Mouse (Mus musculus) stomach, embryonic 16.5 days (tissue): ENCODE data around the gene Lrrc7. TPM values are rescaled to one million over a fixed set of nuclear protein-coding genes. Genes with fewer than 3 reads are reported as not detected.

Experiments used
- ATAC-seq: fragments of 200-750 bp; cut with Nextera tagmentation; 2 replicates; pipeline ENCODE4 v1.8.0; 2017; ENCODE audit warnings: moderate number of reproducible peaks, moderate TSS enrichment; ENCODE audit not compliant: insufficient read depth, low FRiP score
- H3K27ac ChIP-seq: fragments of 300-500 bp; sonication (generic); 2 replicates; pipeline ENCODE4 v1.5.1; 2014; ENCODE audit warnings: low read length
- H3K27me3 ChIP-seq: fragments of 300-500 bp; sonication (generic); 2 replicates; pipeline ENCODE4 v1.6.1; 2014; ENCODE audit warnings: low read length, control low read depth, mixed read lengths; ENCODE audit not compliant: control insufficient read depth, insufficient read depth
- H3K36me3 ChIP-seq: fragments of 300-500 bp; sonication (generic); 2 replicates; pipeline ENCODE4 v1.6.1; 2014; ENCODE audit warnings: low read length; ENCODE audit not compliant: control insufficient read depth, insufficient read depth
- H3K4me1 ChIP-seq: fragments of 300-500 bp; sonication (generic); 2 replicates; pipeline ENCODE4 v1.6.1; 2014; ENCODE audit warnings: low read length, control low read depth, mixed read lengths; ENCODE audit not compliant: control insufficient read depth, insufficient read depth
- H3K4me2 ChIP-seq: fragments of 300-500 bp; sonication (generic); 2 replicates; pipeline ENCODE4 v1.6.1; 2014; ENCODE audit warnings: low read depth, low read length, mixed read lengths
- H3K4me3 ChIP-seq: fragments of 300-500 bp; sonication (generic); replicated peaks from 2 replicates; pipeline ENCODE4 v1.5.1; 2014; ENCODE audit warnings: mild to moderate bottlenecking, low read length
- H3K9ac ChIP-seq: fragments of 300-500 bp; sonication (generic); 2 replicates; pipeline ENCODE4 v1.6.1; 2014; ENCODE audit warnings: low read length
- H3K9me3 ChIP-seq: fragments of 300-500 bp; sonication (generic); replicated peaks from 2 replicates; pipeline ENCODE4 v1.6.1; 2016; ENCODE audit warnings: low read length, control low read depth; ENCODE audit not compliant: control insufficient read depth
- WGBS: fragments of 180-500 bp; shearing (Covaris S2); extraction: QIAGEN DNeasy Blood & Tissue Kit; methylation state at CpG from one replicate; pipeline ENCODE4 v1.1.7; 2014; 5-methylcytosine and 5-hydroxymethylcytosine counted together
- polyA plus RNA-seq: library from polyadenylated mRNA; unstranded; fragments of >200 nt; fragmentation: Nextera tagmentation; extraction: Ambion mirVana; gene quantifications from 2 replicates; pipeline ENCODE4 v1.2.1, GENCODE M21; 2015

Lrrc7 gene
- polyA plus RNA-seq, 1 experiment from 2014 or later, result 1.2 TPM

GRCm38 (mm10) chr3:158165004-158165403, 397.0 kb downstream of the Lrrc7 start:
- ATAC-seq, result no peak
- H3K27ac ChIP-seq, result no peak overlapping the region
- no peaks in the 10 kb centered on the region for H3K36me3 ChIP-seq
- H3K9ac ChIP-seq, result no peak overlapping the region
- H3K9me3 ChIP-seq, result no peaks in the 10 kb centered on the region
- no peak overlapping the region for H3K4me3 ChIP-seq
- H3K4me1 ChIP-seq, result no peaks in the 10 kb centered on the region
- no peak overlapping the region for H3K4me2 ChIP-seq
- H3K27me3 ChIP-seq, result no peaks in the 10 kb centered on the region

GRCm38 (mm10) chr3:158164452-158164851, 397.6 kb downstream of the Lrrc7 start:
- H3K27ac ChIP-seq, result no peak overlapping the region
- no peaks in the 10 kb centered on the region for H3K27me3 ChIP-seq
- no peaks in the 10 kb centered on the region for H3K36me3 ChIP-seq
- no peak overlapping the region for H3K4me3 ChIP-seq
- WGBS, result 80% methylated on average over 5 of the region's 5 CpGs
- ATAC-seq, result no peak
- H3K9me3 ChIP-seq, result no peaks in the 10 kb centered on the region
- no peak overlapping the region for H3K9ac ChIP-seq
- H3K4me2 ChIP-seq, result no peak overlapping the region
- H3K4me1 ChIP-seq, result no peaks in the 10 kb centered on the region

- Histone ChIP-seq H3K27ac (no peak overlapping the region), H3K9me3 (no peaks in the 10 kb centered on the region), H3K4me3 (no peak overlapping the region), H3K9ac (no peak overlapping the region), H3K4me1 (no peaks in the 10 kb centered on the region), H3K4me2 (no peak overlapping the region), H3K36me3 (no peaks in the 10 kb centered on the region), H3K27me3 (no peaks in the 10 kb centered on the region)
- no peak for ATAC-seq
- WGBS, result 79% methylated on average over 4 of the region's 4 CpGs
Observed at GRCm38 (mm10) chr3:158163127-158163526, 398.9 kb downstream of the Lrrc7 start.

- Histone ChIP-seq H3K9me3 (no peaks in the 10 kb centered on the region), H3K4me3 (no peak overlapping the region), H3K27ac (no peak overlapping the region), H3K9ac (no peak overlapping the region), H3K27me3 (no peaks in the 10 kb centered on the region), H3K4me2 (no peak overlapping the region), H3K4me1 (no peaks in the 10 kb centered on the region), H3K36me3 (no peaks in the 10 kb centered on the region)
- 56% methylated on average over 1 of the region's 1 CpGs for WGBS
- no peak for ATAC-seq
Observed at GRCm38 (mm10) chr3:158161924-158162490, 400.0 kb downstream of the Lrrc7 start.

DNA sequence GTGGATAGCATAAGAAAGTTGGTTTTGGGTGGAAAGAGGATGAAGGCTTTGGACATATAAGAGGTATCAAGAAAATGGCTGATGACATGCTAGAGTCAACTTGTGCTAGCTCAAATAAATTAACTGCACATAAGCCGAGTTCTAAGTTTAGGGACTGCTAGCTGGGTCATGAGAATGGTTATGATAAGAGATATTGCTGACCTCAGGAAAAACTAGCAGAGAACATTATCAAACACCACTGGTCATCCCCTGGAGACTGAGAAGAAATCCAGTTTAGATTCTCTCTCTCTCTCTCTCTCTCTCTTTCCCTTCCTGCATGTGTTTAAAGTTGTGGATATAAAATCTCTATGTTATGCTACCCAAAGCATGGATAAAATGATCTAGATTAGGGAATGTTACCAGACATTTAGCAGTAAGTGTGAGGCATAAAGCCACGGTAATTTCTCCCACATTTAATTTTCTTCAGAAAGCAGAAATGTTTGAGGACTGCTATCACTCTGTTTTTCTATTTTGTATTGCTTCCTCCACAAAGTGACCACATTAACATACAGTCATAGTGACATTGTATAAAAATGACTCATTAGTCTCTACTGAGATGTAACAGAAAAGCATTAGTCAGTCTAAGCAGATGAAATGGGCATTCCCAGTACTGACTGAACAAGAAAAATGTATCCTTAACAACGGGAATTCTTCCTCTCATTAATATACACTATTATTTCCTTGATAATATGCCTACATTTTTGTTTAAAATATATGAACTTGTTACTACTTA, 406.3 kb downstream of the Lrrc7 start:
- H3K27me3 ChIP-seq, result no peaks in the 10 kb centered on the region
- no peaks in the 10 kb centered on the region for H3K9me3 ChIP-seq
- no peak overlapping the region for H3K4me2 ChIP-seq
- no peak overlapping the region for H3K27ac ChIP-seq
- no peak for ATAC-seq
- no peaks in the 10 kb centered on the region for H3K36me3 ChIP-seq
- 77% methylated on average over 3 of the region's 3 CpGs for WGBS
- no peaks in the 10 kb centered on the region for H3K4me1 ChIP-seq
- H3K4me3 ChIP-seq, result no peak overlapping the region
- no peak overlapping the region for H3K9ac ChIP-seq

- WGBS, result 87% methylated on average over 3 of the region's 3 CpGs
- H3K4me2 ChIP-seq, result no peak overlapping the region
- no peaks in the 10 kb centered on the region for H3K4me1 ChIP-seq
- H3K36me3 ChIP-seq, result no peaks in the 10 kb centered on the region
- no peak for ATAC-seq
- H3K27me3 ChIP-seq, result no peaks in the 10 kb centered on the region
- H3K9ac ChIP-seq, result no peak overlapping the region
- H3K9me3 ChIP-seq, result no peaks in the 10 kb centered on the region
- H3K27ac ChIP-seq, result no peak overlapping the region
- H3K4me3 ChIP-seq, result no peak overlapping the region
Observed at GRCm38 (mm10) chr3:158154134-158154533, 407.9 kb downstream of the Lrrc7 start.

DNA sequence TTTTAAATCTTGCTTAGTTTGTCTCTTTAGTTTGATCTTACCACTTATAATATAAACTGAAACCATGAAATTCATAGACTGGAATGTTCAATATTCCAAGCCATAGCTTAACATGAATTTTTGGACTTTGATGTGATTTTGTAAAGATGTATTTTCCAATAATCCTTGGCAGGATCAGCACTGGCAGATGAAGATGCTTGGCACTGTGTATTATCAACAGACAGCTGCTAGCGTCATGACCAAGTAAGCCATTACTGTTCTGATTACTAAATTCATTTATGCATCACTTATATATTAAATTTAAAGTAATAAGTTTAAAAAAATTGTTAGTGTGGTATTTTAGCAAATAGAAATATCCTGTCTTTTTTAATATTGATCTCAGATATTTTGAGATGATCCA, 413.0 kb downstream of the Lrrc7 start:
- Histone ChIP-seq H3K36me3 (no peaks in the 10 kb centered on the region), H3K4me3 (no peak overlapping the region), H3K27me3 (no peaks in the 10 kb centered on the region), H3K27ac (no peak overlapping the region), H3K4me2 (no peak overlapping the region), H3K4me1 (no peaks in the 10 kb centered on the region), H3K9me3 (no peaks in the 10 kb centered on the region), H3K9ac (no peak overlapping the region)
- ATAC-seq, result no peak
- WGBS, result 73% methylated on average over 1 of the region's 1 CpGs

DNA sequence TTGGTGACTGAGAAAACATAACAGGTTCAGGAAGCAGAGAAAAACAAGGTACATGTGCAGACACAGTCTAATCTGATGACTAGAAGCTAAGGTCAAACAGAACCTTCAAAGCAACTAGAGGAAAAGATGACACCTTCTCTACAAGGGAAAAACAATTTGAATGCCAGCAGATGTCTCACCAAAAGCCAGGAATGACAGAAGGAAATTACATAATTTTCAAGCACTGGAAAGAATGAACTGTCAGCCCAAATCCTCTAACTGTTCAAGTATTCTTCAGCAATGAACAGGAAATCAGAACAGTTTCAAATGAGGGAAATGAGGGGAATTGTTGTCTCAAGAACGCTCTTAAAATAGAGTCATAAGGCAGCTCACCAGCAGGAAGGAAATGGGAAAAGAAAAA, 421.4 kb downstream of the Lrrc7 start:
- no peak overlapping the region for H3K4me3 ChIP-seq
- no peak overlapping the region for H3K4me2 ChIP-seq
- H3K9me3 ChIP-seq, result no peaks in the 10 kb centered on the region
- H3K36me3 ChIP-seq, result no peaks in the 10 kb centered on the region
- no peak overlapping the region for H3K9ac ChIP-seq
- no peaks in the 10 kb centered on the region for H3K27me3 ChIP-seq
- no peak overlapping the region for H3K27ac ChIP-seq
- ATAC-seq, result no peak
- WGBS, result 69% methylated on average over 1 of the region's 1 CpGs
- H3K4me1 ChIP-seq, result no peaks in the 10 kb centered on the region

- Histone ChIP-seq H3K36me3 (no peaks in the 10 kb centered on the region), H3K4me2 (no peak overlapping the region), H3K4me3 (no peak overlapping the region), H3K27me3 (no peaks in the 10 kb centered on the region), H3K9me3 (no peaks in the 10 kb centered on the region), H3K4me1 (no peaks in the 10 kb centered on the region), H3K27ac (no peak overlapping the region), H3K9ac (no peak overlapping the region)
- no peak for ATAC-seq
- WGBS, result 44% methylated on average over 6 of the region's 6 CpGs
Observed at GRCm38 (mm10) chr3:158137796-158138195, 424.2 kb downstream of the Lrrc7 start.
